Mouse (Mus musculus) layer of hippocampus, postnatal 36 days (tissue): Measurements from ENCODE around the gene Grpel1. TPM values are rescaled to one million over a fixed set of nuclear protein-coding genes. Genes with fewer than 3 reads are reported as not detected.
A peak's percentile ranks its signal among the peaks of the same experiment; 100 is the strongest.

Source experiments
- DNase-seq, 2 experiments: peaks; one replicate each; pipeline ENCODE4 v3.0.0; 2022
- total RNA-seq, 2 experiments: library from RNA; stranded (reverse); gene quantifications; 2 replicates each; pipeline ENCODE4 v1.2.3; 2021

Grpel1 gene
- total RNA-seq, 2 experiments from 2014 or later: 21.6 to 22.8 TPM

- DNase-seq: no peak
These were observed 50.3 kb downstream of the Grpel1 start for GRCm38 (mm10) chr5:36515126-36515525.

- peak in 1 of 2 experiments; percentile 34 for DNase-seq
These were observed 50.8 kb downstream of the Grpel1 start for GRCm38 (mm10) chr5:36515558-36515957.

- DNase-seq: no peak
These were observed 52.8 kb downstream of the Grpel1 start for GRCm38 (mm10) chr5:36517596-36517995.

- no peak for DNase-seq
These were observed 55.0 kb downstream of the Grpel1 start for GRCm38 (mm10) chr5:36519751-36520150.

- no peak for DNase-seq
These were observed 58.0 kb downstream of the Grpel1 start for GRCm38 (mm10) chr5:36522782-36523181.

- DNase-seq: no peak
These were observed 58.5 kb downstream of the Grpel1 start for GRCm38 (mm10) chr5:36523219-36523703.

Other genes starting within 250 kb of the Grpel1 start
- gene Sorcs2, start 66.9 kb upstream of the Grpel1 start, total RNA-seq: 10 to 100 TPM; 52.0 to 56.6 TPM
- gene Tada2b, start 19.3 kb downstream of the Grpel1 start, total RNA-seq: 10 to 100 TPM; 34.0 to 36.4 TPM
- 1 to 10 TPM in 1 of 2 experiments, under 1 TPM in 1; 0.99 to 1.0 TPM for gene Ccdc96, start 19.6 kb downstream of the Grpel1 start, total RNA-seq
- gene Tbc1d14, start 128.3 kb downstream of the Grpel1 start, total RNA-seq: 10 to 100 TPM; 88.6 to 95.7 TPM
- gene D5Ertd579e, start 231.0 kb downstream of the Grpel1 start, total RNA-seq: 100 to 1,000 TPM; 100 to 106 TPM